Mouse (Mus musculus): ENCODE results near the gene Il24. TPM values are rescaled to one million over a fixed set of nuclear protein-coding genes. Genes with fewer than 3 reads are reported as not detected.

Gene Il24
- polyA plus RNA-seq, 1 experiment from 2014 or later, result not detected

- H3K4me2 ChIP-seq, result no peak overlapping the region
- no peaks in the 10 kb centered on the region for H3K9me3 ChIP-seq
- H3K27me3 ChIP-seq, result no peaks in the 10 kb centered on the region
- ATAC-seq (ENCODE audit: insufficient number of reproducible peaks, insufficient read depth, low FRiP score, low TSS enrichment, low read depth), result no peak
- H3K9ac ChIP-seq (replicated peaks), result no peak overlapping the region
- 84% methylated on average over 5 of the region's 5 CpGs for WGBS
- no peak overlapping the region for H3K4me3 ChIP-seq (replicated peaks)
- H3K4me1 ChIP-seq (replicated peaks), result no peaks in the 10 kb centered on the region
- H3K27ac ChIP-seq, result no peak overlapping the region
- H3K36me3 ChIP-seq, result no peaks in the 10 kb centered on the region
Observed at GRCm38 (mm10) chr1:130850405-130850804, 36.8 kb downstream of the Il24 start.

- Histone ChIP-seq H3K4me3 (replicated peaks) (no peak overlapping the region), H3K27me3 (no peaks in the 10 kb centered on the region), H3K9ac (replicated peaks) (no peak overlapping the region), H3K4me1 (replicated peaks) (no peaks in the 10 kb centered on the region), H3K4me2 (no peak overlapping the region), H3K27ac (no peak overlapping the region), H3K36me3 (no peaks in the 10 kb centered on the region), H3K9me3 (no peaks in the 10 kb centered on the region)
- no peak for ATAC-seq (ENCODE audit: insufficient number of reproducible peaks, insufficient read depth, low FRiP score, low TSS enrichment, low read depth)
- 87% methylated on average over 10 of the region's 10 CpGs for WGBS
Observed at GRCm38 (mm10) chr1:130849530-130850214, 37.6 kb downstream of the Il24 start.

GRCm38 (mm10) chr1:130844516-130844915, 42.7 kb downstream of the Il24 start:
- Histone ChIP-seq H3K9ac (replicated peaks) (no peak overlapping the region), H3K4me2 (no peak overlapping the region), H3K4me3 (replicated peaks) (no peak overlapping the region), H3K27me3 (no peaks in the 10 kb centered on the region), H3K36me3 (no peaks in the 10 kb centered on the region), H3K4me1 (replicated peaks) (no peaks in the 10 kb centered on the region), H3K9me3 (no peaks in the 10 kb centered on the region), H3K27ac (no peak overlapping the region)
- ATAC-seq (ENCODE audit: insufficient number of reproducible peaks, insufficient read depth, low FRiP score, low TSS enrichment, low read depth), result no peak
- 94% methylated on average over 7 of the region's 7 CpGs for WGBS

- H3K27me3 ChIP-seq, result no peaks in the 10 kb centered on the region
- no peaks in the 10 kb centered on the region for H3K9me3 ChIP-seq
- H3K36me3 ChIP-seq, result no peaks in the 10 kb centered on the region
- H3K9ac ChIP-seq (replicated peaks), result no peak overlapping the region
- H3K4me2 ChIP-seq, result no peak overlapping the region
- ATAC-seq (ENCODE audit: insufficient number of reproducible peaks, insufficient read depth, low FRiP score, low TSS enrichment, low read depth), result no peak
- H3K4me3 ChIP-seq (replicated peaks), result no peak overlapping the region
- WGBS, result 78% methylated on average over 7 of the region's 7 CpGs
- no peak overlapping the region for H3K27ac ChIP-seq
- H3K4me1 ChIP-seq (replicated peaks), result no peaks in the 10 kb centered on the region
Observed at GRCm38 (mm10) chr1:130841621-130842020, 45.6 kb downstream of the Il24 start.

GRCm38 (mm10) chr1:130840599-130841379, 46.5 kb downstream of the Il24 start:
- ATAC-seq (ENCODE audit: insufficient number of reproducible peaks, insufficient read depth, low FRiP score, low TSS enrichment, low read depth), result no peak
- Histone ChIP-seq H3K36me3 (no peaks in the 10 kb centered on the region), H3K27me3 (no peaks in the 10 kb centered on the region), H3K9ac (replicated peaks) (no peak overlapping the region), H3K27ac (no peak overlapping the region), H3K4me2 (no peak overlapping the region), H3K9me3 (no peaks in the 10 kb centered on the region), H3K4me1 (replicated peaks) (no peaks in the 10 kb centered on the region), H3K4me3 (replicated peaks) (no peak overlapping the region)
- 33% methylated on average over 8 of the region's 8 CpGs for WGBS

- WGBS, result 56% methylated on average over 6 of the region's 6 CpGs
- Histone ChIP-seq H3K9me3 (no peaks in the 10 kb centered on the region), H3K27me3 (no peaks in the 10 kb centered on the region), H3K36me3 (no peaks in the 10 kb centered on the region), H3K27ac (no peak overlapping the region), H3K4me2 (no peak overlapping the region), H3K9ac (replicated peaks) (no peak overlapping the region), H3K4me3 (replicated peaks) (no peak overlapping the region), H3K4me1 (replicated peaks) (no peaks in the 10 kb centered on the region)
- no peak for ATAC-seq (ENCODE audit: insufficient number of reproducible peaks, insufficient read depth, low FRiP score, low TSS enrichment, low read depth)
Observed at GRCm38 (mm10) chr1:130838288-130838687, 49.0 kb downstream of the Il24 start.

GRCm38 (mm10) chr1:130835161-130835936, 51.9 kb downstream of the Il24 start:
- Histone ChIP-seq H3K4me1 (replicated peaks) (no peaks in the 10 kb centered on the region), H3K9me3 (no peaks in the 10 kb centered on the region), H3K4me3 (replicated peaks) (no peak overlapping the region), H3K36me3 (no peaks in the 10 kb centered on the region), H3K9ac (replicated peaks) (no peak overlapping the region), H3K4me2 (no peak overlapping the region), H3K27ac (no peak overlapping the region), H3K27me3 (no peaks in the 10 kb centered on the region)
- 88% methylated on average over 6 of the region's 6 CpGs for WGBS
- no peak for ATAC-seq (ENCODE audit: insufficient number of reproducible peaks, insufficient read depth, low FRiP score, low TSS enrichment, low read depth)

- Histone ChIP-seq H3K27me3 (no peaks in the 10 kb centered on the region), H3K9me3 (no peaks in the 10 kb centered on the region), H3K4me3 (replicated peaks) (no peak overlapping the region), H3K4me2 (no peak overlapping the region), H3K4me1 (replicated peaks) (no peaks in the 10 kb centered on the region), H3K36me3 (no peaks in the 10 kb centered on the region), H3K27ac (no peak overlapping the region), H3K9ac (replicated peaks) (no peak overlapping the region)
- ATAC-seq (ENCODE audit: insufficient number of reproducible peaks, insufficient read depth, low FRiP score, low TSS enrichment, low read depth), result no peak
- 60% methylated on average over 5 of the region's 5 CpGs for WGBS
Observed at GRCm38 (mm10) chr1:130832230-130833149, 54.8 kb downstream of the Il24 start.
